ENCODE assay signal across 12 mouse cellular contexts in the genomic region with DNA sequence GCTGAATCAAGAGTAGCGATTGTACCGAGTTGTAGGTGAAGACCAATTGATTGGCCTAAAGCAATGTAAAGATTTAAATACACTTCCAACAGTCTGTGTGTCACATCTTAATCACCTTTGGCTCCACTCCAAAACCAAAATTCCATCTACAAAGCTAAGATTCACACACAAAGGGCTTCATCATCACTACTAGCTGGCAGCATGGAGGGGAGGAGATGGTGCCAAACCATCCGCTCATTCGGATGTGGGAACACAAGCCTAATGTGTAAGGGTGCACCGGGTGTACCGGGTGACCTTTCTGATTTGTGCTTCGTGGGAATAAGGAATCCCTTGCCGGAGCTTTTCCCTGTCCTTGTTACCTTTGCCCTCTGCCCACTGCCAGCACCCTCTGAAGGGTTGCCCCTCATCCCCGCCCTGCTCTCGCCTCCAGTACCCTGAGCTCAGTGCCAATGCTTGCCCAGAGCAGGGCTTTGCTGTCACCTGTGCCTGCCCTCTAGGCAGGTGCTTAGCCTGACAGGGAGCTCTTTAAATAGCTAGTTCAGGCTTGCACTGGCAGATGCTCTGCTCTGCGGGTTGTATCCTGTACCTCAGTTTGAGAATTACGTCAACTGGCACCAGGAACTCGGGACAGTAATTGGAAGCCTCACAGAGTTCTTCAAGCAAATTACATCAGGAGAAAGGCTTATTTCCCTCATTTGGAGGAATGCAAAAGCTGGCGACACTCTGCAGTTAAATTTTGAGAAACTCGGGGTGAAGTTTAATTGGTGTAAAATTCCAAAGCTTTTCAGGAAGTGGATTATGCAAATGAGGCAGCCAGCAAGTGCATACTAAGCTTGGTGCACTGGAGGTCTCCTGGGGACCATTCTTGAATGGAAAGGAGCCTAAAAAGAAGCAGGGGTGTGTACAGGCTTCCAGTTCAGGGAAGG. TPM values are rescaled to one million over a fixed set of nuclear protein-coding genes. Genes with fewer than 3 reads are reported as not detected.
DNase-seq lines count a peak whose midpoint lies in the region; ATAC-seq and TF ChIP-seq lines count a peak whose summit lies in the region.
"Had no signal": no experiment of that assay in that cellular context is flagged by ENCODE, and none has a peak within 500 bp of the region (broad histone marks: within the 10 kb centered on the region; RNA-seq: fewer than 3 reads in every experiment).

No protein-coding gene starts in this region.

- no peak overlapping the region for H3K9ac ChIP-seq in hindbrain, embryonic 14.5 days
- H3K9ac ChIP-seq in midbrain, postnatal 0 days (replicated peaks; ENCODE audit: low read length, poor library complexity, severe bottlenecking): no peak overlapping the region
- H3K9ac ChIP-seq in heart, adult 2 months (ENCODE audit: low read depth, low read length): no peak overlapping the region
- H3K9ac ChIP-seq: kidney, embryonic 15.5 days; liver, embryonic 14.5 days had no signal

- no peaks in the 10 kb centered on the region for H3K9me3 ChIP-seq in hindbrain, embryonic 14.5 days (ENCODE audit: control insufficient read depth, low read length)
- H3K9me3 ChIP-seq in midbrain, postnatal 0 days (ENCODE audit: low read length): no peaks in the 10 kb centered on the region
- H3K9me3 ChIP-seq: kidney, embryonic 15.5 days had no signal

- intact Hi-C loops in heart, adult 2 months (cut with DNase I): no loop called here

- H3K4me1 ChIP-seq in hindbrain, embryonic 14.5 days (replicated peaks; ENCODE audit: control insufficient read depth, insufficient read depth, low read length): no peaks in the 10 kb centered on the region
- no peaks in the 10 kb centered on the region for H3K4me1 ChIP-seq in midbrain, postnatal 0 days (ENCODE audit: insufficient read depth, low read length)
- H3K4me1 ChIP-seq in heart, adult 2 months (ENCODE audit: control insufficient read depth, insufficient read depth, low read length): no peaks in the 10 kb centered on the region
- H3K4me1 ChIP-seq: kidney, embryonic 15.5 days had no signal

- WGBS in hindbrain, embryonic 14.5 days: 71% methylated on average over 15 of the region's 15 CpGs
- 53% methylated on average over 15 of the region's 15 CpGs for WGBS in midbrain, postnatal 0 days
- WGBS in heart, adult 2 months: 80% methylated on average over 15 of the region's 15 CpGs

- H3K27me3 ChIP-seq in hindbrain, embryonic 14.5 days (ENCODE audit: control insufficient read depth, insufficient read depth, low read length): no peaks in the 10 kb centered on the region
- no peaks in the 10 kb centered on the region for H3K27me3 ChIP-seq in midbrain, postnatal 0 days (ENCODE audit: insufficient read depth, low read length)
- no peaks in the 10 kb centered on the region for H3K27me3 ChIP-seq in heart, adult 2 months (ENCODE audit: control insufficient read depth, insufficient read depth, low read length)
- H3K27me3 ChIP-seq: kidney, embryonic 15.5 days had no signal

- no peak for TF ChIP-seq EP300 in heart, adult 2 months (IDR thresholded peaks at IDR 0.05; ENCODE audit: insufficient read depth, low read depth, low read length)

- DNase-seq in layer of hippocampus, adult 2 months (ENCODE audit: low spot score in 2 of 2): no peak
- no peak for DNase-seq in layer of hippocampus, adult 9-10 months (ENCODE audit: low spot score)
- peak; percentile 98 for DNase-seq in cerebellum, adult 9-10 months
- no peak for DNase-seq in hindbrain, embryonic 14.5 days (ENCODE audit: low spot score)
- DNase-seq in midbrain, postnatal 0 days (ENCODE audit: low spot score): peak; percentile 58
- DNase-seq in thymus, postnatal 0 days (ENCODE audit: low spot score): no peak
- DNase-seq in heart, adult 2 months: no peak
- DNase-seq in gastrocnemius, postnatal 10 days: no peak
- DNase-seq: thymus, postnatal 14 days had no signal

- no peak for TF ChIP-seq CTCF in layer of hippocampus, adult 2 months (conservative IDR thresholded peaks at IDR 0.05)
- no peak for TF ChIP-seq CTCF in midbrain, postnatal 0 days (IDR thresholded peaks at IDR 0.05)
- no peak for TF ChIP-seq CTCF in heart, adult 2 months (IDR thresholded peaks at IDR 0.05)

- no peaks in the 10 kb centered on the region for H3K79me2 ChIP-seq in heart, adult 2 months (replicated peaks; ENCODE audit: control insufficient read depth, insufficient read depth, low read length)

- TF ChIP-seq POLR2A in heart, adult 2 months (IDR thresholded peaks at IDR 0.05; ENCODE audit: insufficient read depth, low read depth, low read length): no peak

- no peak for ATAC-seq in hindbrain, embryonic 14.5 days (ENCODE audit: low FRiP score)
- ATAC-seq in midbrain, postnatal 0 days (ENCODE audit: low FRiP score): peak; percentile 49; the same call in 1 of the 2 replicates

- H3K4me3 ChIP-seq in layer of hippocampus, adult 2 months: no peak overlapping the region
- no peak overlapping the region for H3K4me3 ChIP-seq in hindbrain, embryonic 14.5 days (replicated peaks; ENCODE audit: low read length)
- H3K4me3 ChIP-seq in midbrain, postnatal 0 days (ENCODE audit: low read depth, low read length): no peak overlapping the region
- H3K4me3 ChIP-seq in heart, adult 2 months: no peak overlapping the region
- H3K4me3 ChIP-seq: kidney, embryonic 15.5 days had no signal

- no peak overlapping the region for H3K4me2 ChIP-seq in hindbrain, embryonic 14.5 days (replicated peaks)
- H3K4me2 ChIP-seq in midbrain, postnatal 0 days (ENCODE audit: low read depth, low read length, poor library complexity, severe bottlenecking): no peak overlapping the region
- H3K4me2 ChIP-seq: kidney, embryonic 15.5 days had no signal

- H3K27ac ChIP-seq in layer of hippocampus, adult 2 months: peak overlapping the region; percentile 77
- 0 out of 2 replicates have a peak overlapping the region, but pooled peaks have one; percentile 4 for H3K27ac ChIP-seq in hindbrain, embryonic 14.5 days
- H3K27ac ChIP-seq in midbrain, postnatal 0 days (ENCODE audit: low read depth, low read length): no peak overlapping the region
- H3K27ac ChIP-seq in heart, adult 2 months: no peak overlapping the region
- H3K27ac ChIP-seq: kidney, embryonic 15.5 days; liver, embryonic 14.5 days had no signal

- peaks cover 5% of the 10 kb centered on the region; the same call in 1 of the 2 replicates for H3K36me3 ChIP-seq in hindbrain, embryonic 14.5 days (replicated peaks; ENCODE audit: control insufficient read depth, insufficient read depth)
- no peaks in the 10 kb centered on the region for H3K36me3 ChIP-seq in midbrain, postnatal 0 days (ENCODE audit: insufficient read depth, low read length)
- H3K36me3 ChIP-seq in heart, adult 2 months (ENCODE audit: control insufficient read depth, insufficient read depth, low read length): no peaks in the 10 kb centered on the region
- H3K36me3 ChIP-seq: kidney, embryonic 15.5 days had no signal

RNA-seq across cellular contexts. Expression of a gene that starts 29.7 kb away (rescaled TPM):
- total RNA-seq in layer of hippocampus, adult 2 months (2021): 100 to 1,000 TPM; 339 to 356 TPM
- polyA plus RNA-seq in hindbrain, embryonic 14.5 days (2014; fragmentation: Nextera tagmentation; extraction: Ambion mirVana): 70.3 and 84.2 TPM in 2 replicates
- 43.4 and 47.4 TPM in 2 replicates for total RNA-seq in midbrain, postnatal 0 days (2014; rRNA removed)
- 132 and 142 TPM in 2 replicates for polyA plus RNA-seq in midbrain, postnatal 0 days (2015; fragmentation: Nextera tagmentation; extraction: Ambion mirVana)
- 0.18 and 0.19 TPM in 2 replicates for polyA plus RNA-seq in thymus, postnatal 0 days (2015; fragmentation: Nextera tagmentation; extraction: Ambion mirVana)
- under 1 TPM; 0.45 to 0.47 TPM for total RNA-seq in heart, adult 2 months (2021)
- 0.08 TPM in 1 of 2 replicates, not detected in the other for polyA plus RNA-seq in heart, adult 2 months (2012; rRNA removed)
- total RNA-seq in gastrocnemius, postnatal 10 days (2021): under 1 TPM; 0.42 to 0.52 TPM
- total RNA-seq: granulocyte monocyte progenitor cell, adult 5-6 weeks had no signal

Comparison
In these comparisons a context has a peak if more than half of its experiments do, and no peak if none do; other contexts are left out.
1. DNase-seq: peak in cerebellum, adult 9-10 months (single experiment) and midbrain, postnatal 0 days (single experiment); none in layer of hippocampus, adult 2 months (0 of 2), layer of hippocampus, adult 9-10 months (single experiment), hindbrain, embryonic 14.5 days (single experiment), thymus, postnatal 0 days (single experiment), heart, adult 2 months (0 of 2) and gastrocnemius, postnatal 10 days (single experiment).
2. H3K27ac ChIP-seq: peak in layer of hippocampus, adult 2 months (single experiment) and hindbrain, embryonic 14.5 days (single experiment); none in midbrain, postnatal 0 days (single experiment) and heart, adult 2 months (single experiment).
3. RNA of a gene that starts 29.7 kb away (total RNA-seq): 339 to 356 TPM in layer of hippocampus, adult 2 months and 43.4 to 47.4 TPM in midbrain, postnatal 0 days; 0.42 to 0.52 TPM in gastrocnemius, postnatal 10 days and 0.45 to 0.47 TPM in heart, adult 2 months; every median in the first group is over 10 times any median in the second.